Mouse (Mus musculus) adrenal gland, postnatal 4 days (tissue): ENCODE results near the gene Frem2. TPM values are rescaled to one million over a fixed set of nuclear protein-coding genes. Genes with fewer than 3 reads are reported as not detected.

Source experiments
- DNase-seq, 2 experiments: peaks; one replicate each; pipeline ENCODE4 v3.0.0; 2021 to 2022; ENCODE audit warnings: low spot score in 2 of 2, mixed read lengths in 2 of 2
- total RNA-seq, 2 experiments: library from RNA; stranded (reverse); gene quantifications; 2 replicates each; pipeline ENCODE4 v1.2.3; 2021

Frem2 gene
- total RNA-seq, 2 experiments from 2014 or later, result 3.8 to 9.6 TPM

- DNase-seq, result no peak
These were observed 98.9 kb downstream of the Frem2 start for GRCm38 (mm10) chr3:53558230-53558629.

GRCm38 (mm10) chr3:53557388-53558214 lies 99.6 kb downstream of the Frem2 start:
- no peak for DNase-seq

GRCm38 (mm10) chr3:53555031-53555952 lies 101.9 kb downstream of the Frem2 start:
- no peak for DNase-seq

- DNase-seq, result no peak
These were observed 104.5 kb downstream of the Frem2 start for GRCm38 (mm10) chr3:53552691-53553090.

GRCm38 (mm10) chr3:53532091-53532490 lies 125.1 kb downstream of the Frem2 start:
- DNase-seq, result no peak

GRCm38 (mm10) chr3:53530305-53530704 lies 126.8 kb downstream of the Frem2 start:
- DNase-seq, result no peak

GRCm38 (mm10) chr3:53525737-53526136 lies 131.4 kb downstream of the Frem2 start:
- DNase-seq, result peak; percentile 27 to 50

GRCm38 (mm10) chr3:53522794-53523193 lies 134.4 kb downstream of the Frem2 start:
- DNase-seq, result no peak

GRCm38 (mm10) chr3:53514221-53515065 lies 142.7 kb downstream of the Frem2 start:
- no peak for DNase-seq

- DNase-seq, result no peak
These were observed 144.1 kb downstream of the Frem2 start for GRCm38 (mm10) chr3:53513096-53513495.

GRCm38 (mm10) chr3:53502428-53502827 lies 154.7 kb downstream of the Frem2 start:
- DNase-seq, result no peak

GRCm38 (mm10) chr3:53498351-53498905 lies 158.7 kb downstream of the Frem2 start:
- no peak for DNase-seq

- no peak for DNase-seq
These were observed 168.8 kb downstream of the Frem2 start, which contains the start of gene Stoml3 for GRCm38 (mm10) chr3:53488353-53488752. Gene Stoml3 (plus strand): TSS chr3:53488653.

- no peak for DNase-seq
These were observed 170.1 kb downstream of the Frem2 start for GRCm38 (mm10) chr3:53486996-53487576.

- DNase-seq, result no peak
These were observed 170.6 kb downstream of the Frem2 start for GRCm38 (mm10) chr3:53486561-53486960.

- DNase-seq, result no peak
These were observed 173.6 kb downstream of the Frem2 start for GRCm38 (mm10) chr3:53483414-53484059.

- DNase-seq, result no peak
These were observed 178.6 kb downstream of the Frem2 start for GRCm38 (mm10) chr3:53478419-53479046.

- DNase-seq, result no peak
These were observed 179.7 kb downstream of the Frem2 start for GRCm38 (mm10) chr3:53477468-53477867.

GRCm38 (mm10) chr3:53475889-53476288 lies 181.3 kb downstream of the Frem2 start:
- DNase-seq, result no peak
